Mouse (Mus musculus): Measurements from ENCODE around the gene Cdc123. TPM values are rescaled to one million over a fixed set of nuclear protein-coding genes. Genes with fewer than 3 reads are reported as not detected.

Cdc123 gene
- 100 to 1,000 TPM; 119 to 123 TPM for total RNA-seq (2021)

- peak; percentile 91 to 92 for DNase-seq (ENCODE audit: extremely low spot score in 1 of 2, low spot score in 2 of 2)
- intact Hi-C loops (cut with DNase I), result no loop called here
Measured at GRCm38 (mm10) chr2:5844873-5845631, at the start of gene Cdc123, which contains the start of gene Nudt5. Cdc123 (minus strand) TSS chr2:5845164. Nudt5 (plus strand) TSS chr2:5845019.

GRCm38 (mm10) chr2:5894296-5894695 is 49.3 kb upstream of the Cdc123 start:
- intact Hi-C loops (cut with DNase I), result no loop called here
- no peak for DNase-seq (ENCODE audit: extremely low spot score in 1 of 2, low spot score in 2 of 2)

- intact Hi-C loops (cut with DNase I), result no loop called here
- no peak for DNase-seq (ENCODE audit: extremely low spot score in 1 of 2, low spot score in 2 of 2)
Measured at GRCm38 (mm10) chr2:5889412-5889811, 44.4 kb upstream of the Cdc123 start.

GRCm38 (mm10) chr2:5888865-5889264 is 43.9 kb upstream of the Cdc123 start:
- intact Hi-C loops (cut with DNase I), result no loop called here
- no peak for DNase-seq (ENCODE audit: extremely low spot score in 1 of 2, low spot score in 2 of 2)

- intact Hi-C loops (cut with DNase I), result no loop called here
- DNase-seq (ENCODE audit: extremely low spot score in 1 of 2, low spot score in 2 of 2), result no peak
Measured at GRCm38 (mm10) chr2:5877446-5877845, 32.5 kb upstream of the Cdc123 start.

GRCm38 (mm10) chr2:5869746-5870145 is 24.8 kb upstream of the Cdc123 start:
- no peak for DNase-seq (ENCODE audit: extremely low spot score in 1 of 2, low spot score in 2 of 2)
- intact Hi-C loops (cut with DNase I), result no loop called here

GRCm38 (mm10) chr2:5867681-5868080 is 22.7 kb upstream of the Cdc123 start:
- intact Hi-C loops (cut with DNase I), result no loop called here
- no peak for DNase-seq (ENCODE audit: extremely low spot score in 1 of 2, low spot score in 2 of 2)

- intact Hi-C loops (cut with DNase I), result no loop called here
- no peak for DNase-seq (ENCODE audit: extremely low spot score in 1 of 2, low spot score in 2 of 2)
Measured at GRCm38 (mm10) chr2:5862834-5863233, 17.9 kb upstream of the Cdc123 start, which contains the start of gene Gm13199. Gm13199 (minus strand) TSS chr2:5862934.

GRCm38 (mm10) chr2:5851866-5852265 is 6.9 kb upstream of the Cdc123 start:
- intact Hi-C loops (cut with DNase I), result no loop called here
- no peak for DNase-seq (ENCODE audit: extremely low spot score in 1 of 2, low spot score in 2 of 2)

- no peak for DNase-seq (ENCODE audit: extremely low spot score in 1 of 2, low spot score in 2 of 2)
- intact Hi-C loops (cut with DNase I), result no loop called here
Measured at GRCm38 (mm10) chr2:5851116-5851515, 6.2 kb upstream of the Cdc123 start.

GRCm38 (mm10) chr2:5845826-5846225 is 862 bp upstream of the Cdc123 start:
- intact Hi-C loops (cut with DNase I), result no loop called here

GRCm38 (mm10) chr2:5844181-5844872 is 637 bp downstream of the Cdc123 start:
- no peak for DNase-seq (ENCODE audit: extremely low spot score in 1 of 2, low spot score in 2 of 2)
- intact Hi-C loops (cut with DNase I), result no loop called here

More at GRCm38 (mm10) chr2:5845826-5846225, 862 bp upstream of the Cdc123 start:
- DNase-seq (ENCODE audit: extremely low spot score in 1 of 2, low spot score in 2 of 2), result no peak

- intact Hi-C loops (cut with DNase I), result no loop called here
- no peak for DNase-seq (ENCODE audit: extremely low spot score in 1 of 2, low spot score in 2 of 2)
Measured at GRCm38 (mm10) chr2:5840815-5841214, 4.1 kb downstream of the Cdc123 start.

GRCm38 (mm10) chr2:5825265-5825913 is 19.6 kb downstream of the Cdc123 start:
- intact Hi-C loops (cut with DNase I), result no loop called here
- DNase-seq (ENCODE audit: extremely low spot score in 1 of 2, low spot score in 2 of 2), result no peak

- intact Hi-C loops (cut with DNase I), result no loop called here
- no peak for DNase-seq (ENCODE audit: extremely low spot score in 1 of 2, low spot score in 2 of 2)
Measured at GRCm38 (mm10) chr2:5824685-5825084, 20.3 kb downstream of the Cdc123 start.

GRCm38 (mm10) chr2:5824213-5824612 is 20.8 kb downstream of the Cdc123 start:
- intact Hi-C loops (cut with DNase I), result no loop called here
- no peak for DNase-seq (ENCODE audit: extremely low spot score in 1 of 2, low spot score in 2 of 2)

GRCm38 (mm10) chr2:5822449-5822848 is 22.5 kb downstream of the Cdc123 start:
- no peak for DNase-seq (ENCODE audit: extremely low spot score in 1 of 2, low spot score in 2 of 2)
- intact Hi-C loops (cut with DNase I), result no loop called here

- no peak for DNase-seq (ENCODE audit: extremely low spot score in 1 of 2, low spot score in 2 of 2)
- intact Hi-C loops (cut with DNase I), result no loop called here
Measured at GRCm38 (mm10) chr2:5821264-5821663, 23.7 kb downstream of the Cdc123 start.

GRCm38 (mm10) chr2:5811235-5811782 is 33.7 kb downstream of the Cdc123 start:
- no peak for DNase-seq (ENCODE audit: extremely low spot score in 1 of 2, low spot score in 2 of 2)
- intact Hi-C loops (cut with DNase I), result no loop called here

Measured in left cerebral cortex, postnatal 10 days (tissue).